Mouse (Mus musculus): Measurements from ENCODE around the gene Gak.

DNA sequence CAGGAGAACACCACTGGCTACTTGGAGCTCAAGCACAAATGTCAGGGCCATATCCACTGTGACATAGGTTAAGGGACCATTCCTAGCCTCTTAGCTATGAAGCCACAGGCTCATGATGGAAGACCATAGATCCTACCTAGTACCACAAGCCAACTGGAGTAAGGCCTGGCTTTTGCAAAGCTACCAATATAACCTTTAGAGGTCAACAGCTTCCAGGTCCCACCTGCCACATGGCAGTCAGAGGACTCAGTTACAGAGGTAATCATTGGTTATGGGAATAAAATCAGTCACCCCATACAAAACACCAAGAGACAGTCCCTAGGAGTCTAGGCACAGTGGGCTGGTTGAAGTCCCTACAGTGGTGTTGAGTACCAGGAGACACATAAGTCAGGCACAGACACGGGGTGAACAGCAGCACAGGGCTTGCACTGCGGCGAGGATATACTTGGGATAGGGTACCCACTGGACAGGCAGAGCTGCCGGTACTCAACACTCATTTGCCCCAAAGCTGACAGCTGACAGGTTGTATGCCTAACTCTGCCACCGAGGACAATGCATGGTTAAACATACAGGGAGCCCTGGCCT lies 21.7 kb upstream of the Gak start:
- TF ChIP-seq POLR2A (IDR thresholded peaks at IDR 0.05; ENCODE audit: insufficient read depth, low read depth, low read length): no peak
- no peak for TF ChIP-seq CTCF (IDR thresholded peaks at IDR 0.05; ENCODE audit: insufficient read depth, low read depth, low read length)
